Mouse (Mus musculus): ENCODE measurements around the gene Plekhs1.
"Not testable (repeated sequence)": the region's sequence is repeated elsewhere in the genome, so short reads cannot be mapped to it uniquely, and the experiment has no call there.

Gene Plekhs1

GRCm38 (mm10) chr19:56519408-56519807 is 58.0 kb downstream of the Plekhs1 start:
- DNase-seq (ENCODE audit: low read depth) = not testable (repeated sequence)

- not testable (repeated sequence) for DNase-seq (ENCODE audit: low read depth)
Observed at GRCm38 (mm10) chr19:56530529-56530928, 69.1 kb downstream of the Plekhs1 start.

DNA sequence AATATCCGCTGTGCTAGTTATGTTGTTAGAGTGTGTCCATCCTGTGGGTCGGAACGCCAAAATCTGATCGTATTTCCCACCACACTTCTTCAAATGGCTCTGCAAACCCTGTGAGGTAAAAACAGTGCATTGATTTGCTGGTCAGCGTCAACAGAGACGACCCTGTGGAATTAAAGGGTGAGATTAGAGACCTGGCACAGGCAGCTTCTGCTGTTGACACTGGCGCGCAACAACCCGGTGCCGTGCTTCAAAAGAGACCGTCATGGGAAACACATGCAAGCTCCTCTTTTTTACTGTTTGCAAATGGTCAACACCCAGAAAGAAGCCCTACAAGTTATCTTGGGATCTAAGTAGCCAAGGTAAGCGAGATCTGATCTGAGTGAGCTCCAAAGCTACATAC is 69.8 kb downstream of the Plekhs1 start:
- DNase-seq (ENCODE audit: low read depth) = no peak

GRCm38 (mm10) chr19:56533291-56534071 is 72.0 kb downstream of the Plekhs1 start:
- no peak for DNase-seq (ENCODE audit: low read depth)

DNA sequence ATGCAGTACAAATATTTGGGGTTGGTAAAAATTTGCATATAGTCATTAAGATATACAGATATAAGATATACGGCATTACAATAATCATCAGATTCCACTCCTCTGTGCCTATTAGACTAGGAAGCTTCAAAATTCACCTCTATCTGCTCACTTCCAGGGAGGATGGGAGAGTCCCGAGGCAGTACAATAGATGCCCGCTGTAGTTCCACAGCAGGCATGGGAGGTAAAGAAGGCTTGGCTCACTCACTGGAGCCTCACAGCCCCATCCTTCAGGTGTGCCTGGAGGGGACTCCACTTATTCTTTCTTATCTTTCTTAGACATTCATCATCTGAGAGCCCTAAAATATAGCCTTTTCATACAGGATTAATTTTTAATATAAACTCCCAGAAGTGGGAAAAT is 72.9 kb downstream of the Plekhs1 start:
- no peak for DNase-seq (ENCODE audit: low read depth)

GRCm38 (mm10) chr19:56535064-56535463 is 73.6 kb downstream of the Plekhs1 start:
- peak; percentile 76 for DNase-seq (ENCODE audit: low read depth)

DNA sequence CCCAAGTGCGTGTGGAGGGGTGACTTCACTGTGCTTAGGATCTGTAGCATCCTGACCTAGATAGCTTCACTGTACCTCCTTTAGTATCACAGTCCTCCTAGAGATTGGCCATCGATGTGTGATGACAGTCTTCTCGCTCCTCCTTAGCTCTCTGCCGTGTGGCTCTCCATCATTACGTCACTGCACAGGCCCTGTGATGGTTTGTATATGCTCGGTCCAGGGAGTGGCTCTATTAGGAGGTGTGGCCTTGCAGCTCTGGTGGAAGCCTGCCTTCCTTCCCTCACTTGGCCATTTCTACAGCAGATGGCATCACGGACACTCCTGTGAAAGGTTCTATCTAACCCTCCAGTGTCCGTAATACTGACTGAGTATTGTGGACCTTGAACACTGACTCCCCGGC is 74.3 kb downstream of the Plekhs1 start:
- no peak for DNase-seq (ENCODE audit: low read depth)

Measured in 416B (cell line).